Mouse (Mus musculus): ENCODE measurements around the gene Rsg1.

Rsg1 gene

GRCm38 (mm10) chr4:141274485-141275341, 61.0 kb downstream of the Rsg1 start:
- peak; percentile 48 for DNase-seq (ENCODE audit: extremely low spot score)

Data from embryo, embryonic 9.5 days (tissue).